Comparison of ENCODE assay signal across 12 mouse cellular contexts in genomic region chr6:53624455-53625276, GRCm38 (mm10).
DNase-seq lines count a peak whose midpoint lies in the region; ATAC-seq and TF ChIP-seq lines count a peak whose summit lies in the region.
"Had no signal": no experiment of that assay in that cellular context is flagged by ENCODE, and none has a peak within 500 bp of the region (broad histone marks: within the 10 kb centered on the region; RNA-seq: fewer than 3 reads in every experiment).

No protein-coding gene starts in this region.

- no peak overlapping the region for H3K4me2 ChIP-seq in limb, embryonic 12.5 days
- peak overlapping the region; percentile 1; the same call in 1 of the 2 replicates for H3K4me2 ChIP-seq in forebrain, embryonic 14.5 days (ENCODE audit: low read length)
- no peak overlapping the region for H3K4me2 ChIP-seq in lung, postnatal 0 days (replicated peaks; ENCODE audit: low read depth, low read length)
- H3K4me2 ChIP-seq: liver, embryonic 13.5 days; neural tube, embryonic 12.5 days had no signal

- no peak overlapping the region for H3K4me3 ChIP-seq in limb, embryonic 12.5 days (replicated peaks)
- no peak overlapping the region for H3K4me3 ChIP-seq in limb, embryonic 10.5 days
- no peak overlapping the region for H3K4me3 ChIP-seq in forebrain, embryonic 14.5 days (ENCODE audit: low read depth, low read length)
- H3K4me3 ChIP-seq in midbrain, embryonic 10.5 days: peak overlapping the region; percentile 18; the same call in 1 of the 2 replicates
- H3K4me3 ChIP-seq in lung, postnatal 0 days (ENCODE audit: low read depth, low read length): no peak overlapping the region
- H3K4me3 ChIP-seq: liver, embryonic 13.5 days; neural tube, embryonic 12.5 days had no signal

- no peak overlapping the region for H3K9ac ChIP-seq in limb, embryonic 12.5 days (replicated peaks)
- 0 out of 2 replicates have a peak overlapping the region, but pooled peaks have one; percentile 6 for H3K9ac ChIP-seq in forebrain, embryonic 14.5 days (ENCODE audit: low read length)
- no peak overlapping the region for H3K9ac ChIP-seq in lung, postnatal 0 days (replicated peaks; ENCODE audit: low read depth)
- H3K9ac ChIP-seq: liver, embryonic 13.5 days; neural tube, embryonic 12.5 days had no signal

- peaks cover 55% of the 10 kb centered on the region for H3K4me1 ChIP-seq in limb, embryonic 12.5 days (replicated peaks)
- peaks cover 48% of the 10 kb centered on the region for H3K4me1 ChIP-seq in limb, embryonic 10.5 days
- H3K4me1 ChIP-seq in forebrain, embryonic 14.5 days (ENCODE audit: control insufficient read depth, insufficient read depth, low read length): peaks cover 29% of the 10 kb centered on the region
- H3K4me1 ChIP-seq in midbrain, embryonic 10.5 days: peaks cover 35% of the 10 kb centered on the region
- H3K4me1 ChIP-seq in lung, postnatal 0 days (ENCODE audit: insufficient read depth, low read depth, low read length): no peaks in the 10 kb centered on the region
- H3K4me1 ChIP-seq: liver, embryonic 13.5 days; neural tube, embryonic 12.5 days had no signal

- H3K9me3 ChIP-seq in limb, embryonic 12.5 days: no peaks in the 10 kb centered on the region
- no peaks in the 10 kb centered on the region for H3K9me3 ChIP-seq in limb, embryonic 10.5 days (replicated peaks)
- H3K9me3 ChIP-seq in forebrain, embryonic 14.5 days (replicated peaks; ENCODE audit: control insufficient read depth, low read length): no peaks in the 10 kb centered on the region
- H3K9me3 ChIP-seq in midbrain, embryonic 10.5 days (replicated peaks): no peaks in the 10 kb centered on the region
- no peaks in the 10 kb centered on the region for H3K9me3 ChIP-seq in lung, postnatal 0 days (ENCODE audit: low read length)
- H3K9me3 ChIP-seq: liver, embryonic 13.5 days; neural tube, embryonic 12.5 days had no signal

- no peak for ATAC-seq in limb, embryonic 12.5 days (ENCODE audit: insufficient number of reproducible peaks, insufficient read depth, low FRiP score, low TSS enrichment, low read depth)
- peak; percentile 90 for ATAC-seq in forebrain, embryonic 14.5 days
- no peak for ATAC-seq in lung, postnatal 0 days

- TF ChIP-seq EP300 in lung, postnatal 0 days (IDR thresholded peaks at IDR 0.05): no peak

- H3K36me3 ChIP-seq in limb, embryonic 12.5 days: peaks cover 4% of the 10 kb centered on the region; the same call in 1 of the 2 replicates
- no peaks in the 10 kb centered on the region for H3K36me3 ChIP-seq in limb, embryonic 10.5 days
- H3K36me3 ChIP-seq in forebrain, embryonic 14.5 days (ENCODE audit: control insufficient read depth, insufficient read depth, low read length): no peaks in the 10 kb centered on the region
- H3K36me3 ChIP-seq in midbrain, embryonic 10.5 days: no peaks in the 10 kb centered on the region
- no peaks in the 10 kb centered on the region for H3K36me3 ChIP-seq in lung, postnatal 0 days (ENCODE audit: insufficient read depth, low read length)
- H3K36me3 ChIP-seq: liver, embryonic 13.5 days; neural tube, embryonic 12.5 days had no signal

- no peak for TF ChIP-seq CTCF in lung, postnatal 0 days (IDR thresholded peaks at IDR 0.05)

- DNase-seq in limb, embryonic 10.5 days (ENCODE audit: low spot score): no peak
- DNase-seq in forebrain, embryonic 14.5 days (ENCODE audit: low spot score): peak; percentile 86
- DNase-seq in midbrain, embryonic 10.5 days (ENCODE audit: low spot score): peak; percentile 58
- no peak for DNase-seq in lung, postnatal 0 days (ENCODE audit: low spot score)
- no peak for DNase-seq in left cerebral cortex, adult 11 months (ENCODE audit: low spot score)
- DNase-seq in right cerebral cortex, postnatal 25 days: no peak
- DNase-seq in left cerebral cortex, adult 8-10 months (ENCODE audit: low spot score in 2 of 2): no peak
- DNase-seq: adrenal gland, postnatal 25 days; cerebellum, adult 9-10 months; liver, embryonic 13.5 days had no signal

- WGBS in limb, embryonic 12.5 days: 56% methylated on average over 15 of the region's 15 CpGs
- 64% methylated on average over 15 of the region's 15 CpGs for WGBS in limb, embryonic 10.5 days
- WGBS in forebrain, embryonic 14.5 days: 4% methylated on average over 15 of the region's 15 CpGs
- WGBS in midbrain, embryonic 10.5 days: 13% methylated on average over 15 of the region's 15 CpGs
- 73% methylated on average over 15 of the region's 15 CpGs for WGBS in lung, postnatal 0 days

- H3K27me3 ChIP-seq in limb, embryonic 12.5 days: no peaks in the 10 kb centered on the region; the same call in 1 of the 2 replicates
- peaks cover 27% of the 10 kb centered on the region for H3K27me3 ChIP-seq in limb, embryonic 10.5 days (ENCODE audit: low read depth, poor library complexity, severe bottlenecking)
- no peaks in the 10 kb centered on the region for H3K27me3 ChIP-seq in forebrain, embryonic 14.5 days (replicated peaks; ENCODE audit: control insufficient read depth, insufficient read depth, low read length)
- peaks cover 75% of the 10 kb centered on the region for H3K27me3 ChIP-seq in midbrain, embryonic 10.5 days (ENCODE audit: low read depth, poor library complexity, severe bottlenecking)
- H3K27me3 ChIP-seq in lung, postnatal 0 days (replicated peaks; ENCODE audit: insufficient read depth, low read length): no peaks in the 10 kb centered on the region
- H3K27me3 ChIP-seq: liver, embryonic 13.5 days; neural tube, embryonic 12.5 days had no signal

- H3K27ac ChIP-seq in limb, embryonic 12.5 days: peak overlapping the region; percentile 45
- no peak overlapping the region for H3K27ac ChIP-seq in limb, embryonic 10.5 days
- H3K27ac ChIP-seq in forebrain, embryonic 14.5 days (ENCODE audit: low read depth, low read length): peak overlapping the region; percentile 40; the same call in 1 of the 2 replicates
- peak overlapping the region; percentile 80 for H3K27ac ChIP-seq in midbrain, embryonic 10.5 days (replicated peaks)
- no peak overlapping the region for H3K27ac ChIP-seq in lung, postnatal 0 days (ENCODE audit: low read length)
- H3K27ac ChIP-seq: liver, embryonic 13.5 days; neural tube, embryonic 12.5 days had no signal

Comparison
In these comparisons a context has a peak if more than half of its experiments do, and no peak if none do; other contexts are left out.
1. H3K27ac ChIP-seq: peak in limb, embryonic 12.5 days (single experiment), forebrain, embryonic 14.5 days (single experiment) and midbrain, embryonic 10.5 days (single experiment); none in limb, embryonic 10.5 days (single experiment) and lung, postnatal 0 days (single experiment).
2. DNase-seq: peak in forebrain, embryonic 14.5 days (single experiment) and midbrain, embryonic 10.5 days (single experiment); none in limb, embryonic 10.5 days (single experiment), lung, postnatal 0 days (single experiment), left cerebral cortex, adult 11 months (single experiment), right cerebral cortex, postnatal 25 days (single experiment) and left cerebral cortex, adult 8-10 months (0 of 2).